Mouse (Mus musculus): ENCODE measurements at regions not wholly inside any gene's neighbourhood (a gene's known extent, or its start where the extent isn't known, plus 50 kb on each side); places are given as distances from the start of the nearest gene placed in this dataset.

DNA sequence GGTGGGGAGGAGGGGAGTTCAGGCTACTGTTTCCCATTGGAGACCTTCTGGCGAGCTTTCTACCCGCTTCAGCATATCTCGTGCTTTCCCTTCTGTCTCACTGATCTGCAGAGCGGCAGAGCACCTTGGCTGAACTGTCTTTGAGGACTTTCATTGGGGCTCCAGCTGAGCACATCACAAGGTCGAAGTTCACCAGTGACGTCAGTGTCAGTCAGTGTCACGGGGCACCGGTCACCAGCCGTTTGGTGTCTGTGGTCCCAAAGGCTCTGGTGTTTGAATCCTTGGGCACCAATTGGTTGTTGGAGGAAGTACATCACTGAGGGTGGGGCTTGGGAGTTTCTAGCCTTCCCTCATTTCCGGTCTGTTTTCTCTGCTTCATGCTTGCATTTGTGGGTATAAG lies 51.2 kb upstream of the Zfp64 start:
- Histone ChIP-seq H3K9me3 (replicated peaks; ENCODE audit: insufficient read depth, low read length) (no peaks in the 10 kb centered on the region), H3K9ac (ENCODE audit: control insufficient read depth, low read depth, low read length, poor library complexity, severe bottlenecking) (no peak overlapping the region), H3K4me1 (ENCODE audit: control insufficient read depth in 1 of 2, insufficient read depth in 2 of 2, low read length in 2 of 2) (no peaks in the 10 kb centered on the region), H3K36me3 (ENCODE audit: control insufficient read depth in 1 of 2, insufficient read depth in 2 of 2, low read length in 2 of 2) (no peaks in the 10 kb centered on the region), H3K27me3 (ENCODE audit: control insufficient read depth in 1 of 2, insufficient read depth in 2 of 2, low read length in 2 of 2) (no peaks in the 10 kb centered on the region), H3K79me2 (ENCODE audit: control insufficient read depth, insufficient read depth, low read length, poor library complexity) (no peaks in the 10 kb centered on the region), H3K27ac (ENCODE audit: control insufficient read depth, low read depth, low read length) (no peak overlapping the region), H3K4me3 (ENCODE audit: control insufficient read depth in 1 of 2, insufficient read depth in 1 of 2, low read depth in 2 of 2, low read length in 2 of 2) (no peak overlapping the region)
- DNase-seq (ENCODE audit: low read depth, low spot score): no peak
- TF ChIP-seq CHD1 (IDR thresholded peaks at IDR 0.05; ENCODE audit: low read depth, low read length) (no peak), POLR2A (IDR thresholded peaks at IDR 0.05; ENCODE audit: control insufficient read depth in 1 of 2, insufficient read depth in 1 of 2, low read depth in 1 of 2, low read length in 2 of 2, poor library complexity in 1 of 2) (no peak), MYB (IDR thresholded peaks at IDR 0.05; ENCODE audit: low read depth, low read length) (no peak), USF1 (IDR thresholded peaks at IDR 0.05; ENCODE audit: low read depth, low read length) (no peak), HCFC1 (IDR thresholded peaks at IDR 0.05; ENCODE audit: low read depth, low read length) (no peak), UBTF (IDR thresholded peaks at IDR 0.05; ENCODE audit: borderline replicate concordance, insufficient read depth, low read depth, low read length) (no peak), MAFK (IDR thresholded peaks at IDR 0.05; ENCODE audit: borderline replicate concordance, low read depth, low read length) (no peak), BHLHE40 (IDR thresholded peaks at IDR 0.05; ENCODE audit: borderline replicate concordance, low read depth, low read length) (no peak), RCOR1 (IDR thresholded peaks at IDR 0.05; ENCODE audit: low read depth, low read length) (no peak), POLR2AphosphoS5 (IDR thresholded peaks at IDR 0.05; ENCODE audit: borderline replicate concordance, low read depth, low read length) (no peak)

- H3K4me1 ChIP-seq (ENCODE audit: control insufficient read depth in 1 of 2, insufficient read depth in 2 of 2, low read length in 2 of 2): no peaks in the 10 kb centered on the region
- TF ChIP-seq POLR2AphosphoS2 (IDR thresholded peaks at IDR 0.05; ENCODE audit: low read length): no peak
- no peak for TF ChIP-seq ETS1 (IDR thresholded peaks at IDR 0.05; ENCODE audit: low read depth, low read length)
- TF ChIP-seq CHD1 (IDR thresholded peaks at IDR 0.05; ENCODE audit: low read depth, low read length): no peak
- no peak for TF ChIP-seq MAZ (IDR thresholded peaks at IDR 0.05; ENCODE audit: low read depth, low read length)
- TF ChIP-seq MAX (IDR thresholded peaks at IDR 0.05; ENCODE audit: low read length): no peak
- TF ChIP-seq USF2 (IDR thresholded peaks at IDR 0.05; ENCODE audit: borderline replicate concordance in 1 of 2, insufficient read depth in 1 of 2, low read depth in 1 of 2, low read length in 2 of 2): no peak
- TF ChIP-seq ZNF384 (IDR thresholded peaks at IDR 0.05; ENCODE audit: low read depth, low read length): no peak
- TF ChIP-seq USF1 (IDR thresholded peaks at IDR 0.05; ENCODE audit: low read depth, low read length): no peak
- no peak for TF ChIP-seq CHD2 (IDR thresholded peaks at IDR 0.05; ENCODE audit: low read length)
- no peak for TF ChIP-seq UBTF (IDR thresholded peaks at IDR 0.05; ENCODE audit: borderline replicate concordance, insufficient read depth, low read depth, low read length)
- no peak for TF ChIP-seq TBP (IDR thresholded peaks at IDR 0.05; ENCODE audit: low read depth, low read length)
- no peak for TF ChIP-seq EP300 (IDR thresholded peaks at IDR 0.05; ENCODE audit: low read depth in 1 of 2, low read length in 2 of 2)
- no peak for TF ChIP-seq SIN3A (IDR thresholded peaks at IDR 0.05; ENCODE audit: low read length)
- TF ChIP-seq NELFE (IDR thresholded peaks at IDR 0.05; ENCODE audit: low read depth, low read length): no peak
- no peaks in the 10 kb centered on the region for H3K79me2 ChIP-seq (ENCODE audit: control insufficient read depth, insufficient read depth, low read length, poor library complexity)
- H3K27me3 ChIP-seq (ENCODE audit: control insufficient read depth in 1 of 2, insufficient read depth in 2 of 2, low read length in 2 of 2): no peaks in the 10 kb centered on the region
- no peak for DNase-seq (ENCODE audit: low read depth, low spot score)
- no peaks in the 10 kb centered on the region for H3K9me3 ChIP-seq (replicated peaks; ENCODE audit: insufficient read depth, low read length)
- no peak overlapping the region for H3K4me3 ChIP-seq (ENCODE audit: control insufficient read depth in 1 of 2, insufficient read depth in 1 of 2, low read depth in 2 of 2, low read length in 2 of 2)
- no peak overlapping the region for H3K9ac ChIP-seq (ENCODE audit: control insufficient read depth, low read depth, low read length, poor library complexity, severe bottlenecking)
- no peak overlapping the region for H3K27ac ChIP-seq (ENCODE audit: control insufficient read depth, low read depth, low read length)
- H3K36me3 ChIP-seq (ENCODE audit: control insufficient read depth in 1 of 2, insufficient read depth in 2 of 2, low read length in 2 of 2): no peaks in the 10 kb centered on the region
Observed at GRCm38 (mm10) chr2:169005810-169006209, 50.4 kb upstream of the Zfp64 start.

All from MEL (cell line).